Mouse (Mus musculus) ES-E14 (cell line): Measurements from ENCODE around the gene Hist1h1d. TPM values are rescaled to one million over a fixed set of nuclear protein-coding genes. Genes with fewer than 3 reads are reported as not detected.
A peak's percentile ranks its signal among the peaks of the same experiment; 100 is the strongest.
"Not testable (repeated sequence)": the region's sequence is repeated elsewhere in the genome, so short reads cannot be mapped to it uniquely, and the experiment has no call there.

Experiments
- DNase-seq: peaks from one replicate; pipeline ENCODE4 v3.0.0-alpha.2; 2013; ENCODE audit warnings: low read depth, low spot score
- H3K27ac ChIP-seq: 2 replicates; pipeline ENCODE4 v1.5.1; 2012; ENCODE audit warnings: low read depth, mild to moderate bottlenecking, low read length, moderate library complexity, mixed read lengths; ENCODE audit not compliant: poor library complexity, insufficient read depth, severe bottlenecking
- H3K36me3 ChIP-seq: 2 replicates; pipeline ENCODE4 v1.6.1; 2012; ENCODE audit warnings: mild to moderate bottlenecking, low read length, moderate library complexity, mixed read lengths; ENCODE audit not compliant: control insufficient read depth, poor library complexity, insufficient read depth, severe bottlenecking
- H3K4me1 ChIP-seq, 2 experiments: fragments of 150-350 bp in 1 of 2; sonication (generic) in 1 of 2; 2 replicates each; pipeline ENCODE4 v1.6.1; 2012; ENCODE audit warnings: low read length in 2 of 2, mild to moderate bottlenecking in 1 of 2, mixed read lengths in 1 of 2; ENCODE audit not compliant: control insufficient read depth in 2 of 2, insufficient read depth in 2 of 2, poor library complexity in 1 of 2
- H3K4me3 ChIP-seq, 2 experiments: fragments of 150-350 bp in 1 of 2; sonication (generic) in 1 of 2; 2 replicates each; pipeline ENCODE4 v1.5.1; 2012; ENCODE audit warnings: low read length in 2 of 2, low read depth in 1 of 2, mild to moderate bottlenecking in 1 of 2, mixed read lengths in 1 of 2; ENCODE audit not compliant: insufficient read depth in 1 of 2, poor library complexity in 1 of 2, severe bottlenecking in 1 of 2
- H3K9ac ChIP-seq: 2 replicates; pipeline ENCODE4 v1.6.1; 2012; ENCODE audit warnings: low read depth, mild to moderate bottlenecking, low read length, mixed read lengths; ENCODE audit not compliant: poor library complexity, insufficient read depth, severe bottlenecking
- H3K9me3 ChIP-seq: fragments of 150-350 bp; sonication (generic); 2 replicates; pipeline ENCODE4 v1.6.1; 2012; ENCODE audit warnings: low read depth, mild to moderate bottlenecking, low read length; ENCODE audit not compliant: control insufficient read depth, insufficient read depth
- CHD2 ChIP-seq: IDR thresholded peaks from 2 replicates; pipeline ENCODE4 v1.6.1; 2014; ENCODE audit warnings: mild to moderate bottlenecking, low read depth, low read length, inconsistent platforms
- HCFC1 ChIP-seq: IDR thresholded peaks from 2 replicates; pipeline ENCODE4 v1.6.1; 2012; ENCODE audit warnings: low read length, inconsistent platforms, borderline replicate concordance; ENCODE audit not compliant: insufficient read depth
- MAFK ChIP-seq: IDR thresholded peaks from 2 replicates; pipeline ENCODE4 v1.6.1; 2014; ENCODE audit warnings: mild to moderate bottlenecking, low read depth, low read length, inconsistent platforms; ENCODE audit not compliant: insufficient read depth
- ZC3H11A ChIP-seq: IDR thresholded peaks from 2 replicates; pipeline ENCODE4 v1.6.1; 2012; ENCODE audit warnings: low read depth, mild to moderate bottlenecking, inconsistent platforms, low read length, borderline replicate concordance
- ZNF384 ChIP-seq: IDR thresholded peaks from 2 replicates; pipeline ENCODE4 v1.6.1; 2012; ENCODE audit warnings: low read depth, low read length, inconsistent platforms
- in situ Hi-C, 2 experiments: fragments of 600-800 bp; cut with MboI; formaldehyde crosslinking; loops; one replicate each; pipeline ENCODE4 v1.15.1; 2025; ENCODE audit warnings: low sequenced_read_pairs in 2 of 2, inconsistent platforms in 1 of 2; ENCODE audit not compliant: unreplicated experiment in 2 of 2
- total RNA-seq: library from RNA; depleted of rRNA; stranded (reverse); fragments of 300-350 nt; gene quantifications from 2 replicates; pipeline ENCODE4 v1.2.3, GENCODE M21; 2012

Hist1h1d gene
- total RNA-seq, 1 experiment, result 97.6 TPM

DNA sequence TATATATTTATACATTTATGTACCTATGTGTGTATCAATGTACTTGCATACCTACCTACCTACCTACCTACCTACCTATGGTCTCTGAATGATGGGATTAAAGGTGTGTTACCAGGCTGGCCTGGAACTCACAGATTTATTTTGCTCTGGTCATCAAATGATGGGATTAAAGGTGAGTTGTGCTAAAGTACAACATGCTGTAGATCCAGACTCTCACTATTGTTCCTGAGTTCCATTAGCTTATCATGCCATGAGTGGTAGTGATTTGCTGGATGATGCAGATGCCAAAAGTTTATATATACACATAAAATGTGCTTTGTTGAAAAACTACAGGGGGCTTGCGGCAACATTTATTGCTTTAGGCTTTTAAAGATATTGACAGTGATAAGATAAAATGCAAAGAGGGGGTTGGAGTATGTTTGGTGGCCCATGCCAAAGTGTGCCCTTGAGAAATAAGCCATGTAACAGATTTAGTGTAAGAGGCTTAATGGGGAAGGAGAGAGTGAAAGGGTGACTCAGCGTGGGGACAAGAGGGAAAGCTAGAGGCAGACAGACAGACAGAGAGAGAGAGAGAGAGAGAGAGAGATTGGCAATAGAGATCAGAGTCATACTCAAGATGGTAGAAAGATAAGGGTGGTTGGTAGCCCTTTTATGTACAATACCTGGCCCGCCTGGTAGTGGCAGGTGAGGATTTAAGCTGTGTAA is 15.9 kb upstream of the Hist1h1d start:
- no peak for DNase-seq
- in situ Hi-C loops, result loop anchor here in 1 of 2 experiments (25.0 kb wide), 1 partner anchor 1500 kb away; the partner anchor contains the start of genes Hist1h2ag, Hist1h2ah, Hist1h2bj and Hist1h2bk
- no peaks in the 10 kb centered on the region for H3K4me1 ChIP-seq
- TF ChIP-seq ZNF384, result no peak
- no peak for TF ChIP-seq MAFK
- TF ChIP-seq ZC3H11A, result no peak
- TF ChIP-seq CHD2, result no peak
- no peak for TF ChIP-seq HCFC1
- no peaks in the 10 kb centered on the region for H3K9me3 ChIP-seq
- H3K36me3 ChIP-seq, result no peaks in the 10 kb centered on the region
- H3K4me3 ChIP-seq, result peak overlapping the region; percentile 19 to 64; a peak in 2 of 4 replicates
- H3K27ac ChIP-seq, result no peak overlapping the region; the same call in 1 of the 2 replicates
- H3K9ac ChIP-seq, result no peak overlapping the region; the same call in 1 of the 2 replicates

DNA sequence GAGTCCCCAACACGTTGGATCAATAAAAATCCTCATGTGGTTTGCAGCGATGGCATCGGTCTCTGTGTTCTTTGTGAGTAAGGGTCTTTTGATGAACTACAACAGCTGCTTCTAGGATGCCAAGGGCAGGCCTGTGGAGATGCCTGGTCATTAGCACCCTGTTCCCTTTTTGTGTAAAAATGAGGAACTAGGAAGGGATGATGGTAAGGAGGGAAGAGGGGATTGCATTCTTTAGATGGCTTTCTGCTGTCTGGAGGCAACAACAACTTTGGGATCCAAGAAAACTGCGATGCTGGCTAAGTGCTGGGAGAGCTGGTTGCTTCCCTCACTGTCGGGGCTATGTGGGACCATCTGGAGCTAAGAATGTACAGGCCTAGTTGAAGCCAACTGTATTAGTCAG is 14.8 kb upstream of the Hist1h1d start:
- in situ Hi-C loops, result loop anchor here in 1 of 2 experiments (25.0 kb wide), 1 partner anchor 1501 kb away; the partner anchor contains the start of genes Hist1h2ag, Hist1h2ah, Hist1h2bj and Hist1h2bk
- Histone ChIP-seq H3K9ac (peak overlapping the region; percentile 51; the same call in 1 of the 2 replicates), H3K4me1 (no peaks in the 10 kb centered on the region), H3K9me3 (no peaks in the 10 kb centered on the region), H3K36me3 (no peaks in the 10 kb centered on the region), H3K4me3 (peak overlapping the region in 1 of 2 experiments; percentile 28; a peak in 1 of 4 replicates), H3K27ac (no peak overlapping the region)
- no peak for DNase-seq
- no peak for TF ChIP-seq MAFK
- no peak for TF ChIP-seq CHD2
- TF ChIP-seq HCFC1, result no peak
- TF ChIP-seq ZNF384, result no peak
- TF ChIP-seq ZC3H11A, result no peak

DNA sequence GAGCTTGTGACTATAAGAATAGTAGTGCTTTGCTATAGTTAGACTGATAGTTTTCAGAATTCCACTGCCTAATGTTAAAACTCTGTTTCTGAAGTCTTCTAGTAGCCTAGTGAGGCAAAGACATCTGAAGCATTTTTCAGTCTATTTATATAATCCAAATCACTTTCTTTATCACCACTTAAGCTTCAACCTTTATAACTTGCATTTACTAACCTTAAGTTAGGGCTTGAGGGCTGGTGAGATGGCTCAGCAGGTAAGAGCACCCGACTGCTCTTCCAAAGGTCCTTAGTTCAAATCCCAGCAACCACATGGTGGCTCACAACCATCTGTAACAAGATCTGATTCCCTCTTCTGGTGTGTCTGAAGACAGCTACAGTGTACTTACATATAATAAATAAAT is 13.2 kb upstream of the Hist1h1d start:
- H3K27ac ChIP-seq, H3K9ac ChIP-seq, H3K36me3 ChIP-seq, DNase-seq, H3K4me1 ChIP-seq, H3K9me3 ChIP-seq, H3K4me3 ChIP-seq: not testable (repeated sequence)
- in situ Hi-C loops, result loop anchor here in 1 of 2 experiments (25.0 kb wide), 1 partner anchor 1503 kb away; the partner anchor contains the start of genes Hist1h2ag, Hist1h2ah, Hist1h2bj and Hist1h2bk

- in situ Hi-C loops, result loop anchor here in 1 of 2 experiments (25.0 kb wide), 1 partner anchor 1504 kb away; the partner anchor contains the start of genes Hist1h2ag, Hist1h2ah, Hist1h2bj and Hist1h2bk
- H3K27ac ChIP-seq, result no peak overlapping the region
- H3K4me1 ChIP-seq, result no peaks in the 10 kb centered on the region; a peak in 1 of 4 replicates
- H3K9me3 ChIP-seq, result no peaks in the 10 kb centered on the region
- H3K4me3 ChIP-seq, result no peak overlapping the region
- DNase-seq, result no peak
- H3K9ac ChIP-seq, result no peak overlapping the region
- no peaks in the 10 kb centered on the region for H3K36me3 ChIP-seq
- TF ChIP-seq ZC3H11A (no peak), ZNF384 (0 out of 2 replicates have a peak, but pooled peaks have one; percentile 38)
Measured at GRCm38 (mm10) chr13:23541497-23541896, 11.6 kb upstream of the Hist1h1d start.

- peak overlapping the region; percentile 42 for H3K9ac ChIP-seq
- not testable (repeated sequence) for H3K9me3 ChIP-seq, H3K36me3 ChIP-seq, H3K4me1 ChIP-seq, DNase-seq
- in situ Hi-C loops, result loop anchor here in 1 of 2 experiments (25.0 kb wide), 1 partner anchor 1505 kb away; the partner anchor contains the start of genes Hist1h2ag, Hist1h2ah, Hist1h2bj and Hist1h2bk
- peak overlapping the region; percentile 49; the same call in 1 of the 2 replicates for H3K27ac ChIP-seq
- H3K4me3 ChIP-seq, result peak overlapping the region; percentile 45 to 71
Measured at GRCm38 (mm10) chr13:23542225-23542980, 10.7 kb upstream of the Hist1h1d start.

- peak within 1 kb of the TSS; percentile 70 to 71 for H3K4me3 ChIP-seq
- not testable (repeated sequence) for H3K9me3 ChIP-seq, DNase-seq, H3K36me3 ChIP-seq, H3K4me1 ChIP-seq
- peak within 1 kb of the TSS; percentile 76; the same call in 1 of the 2 replicates for H3K27ac ChIP-seq
- peak within 1 kb of the TSS; percentile 65 for H3K9ac ChIP-seq
- in situ Hi-C loops, result loop anchor here in 1 of 2 experiments (25.0 kb wide), 1 partner anchor 1506 kb away; the partner anchor contains the start of genes Hist1h2ag, Hist1h2ah, Hist1h2bj and Hist1h2bk
Measured at GRCm38 (mm10) chr13:23542999-23543607, 10.0 kb upstream of the Hist1h1d start, which contains the start of gene Hist1h2bh. Gene Hist1h2bh (minus strand): TSS chr13:23543392.
